Mouse (Mus musculus): ENCODE results near the gene Nlgn2. TPM values are rescaled to one million over a fixed set of nuclear protein-coding genes. Genes with fewer than 3 reads are reported as not detected.

Gene Nlgn2
- polyA plus RNA-seq, 1 experiment = 1.1 TPM

GRCm38 (mm10) chr11:69846198-69846680 is 8.7 kb upstream of the Nlgn2 start, which contains the start of gene Plscr3:
Plscr3 (plus strand) TSS chr11:69846376.
- no peak for TF ChIP-seq GATA1 (IDR thresholded peaks at IDR 0.05; ENCODE audit: low read length)

GRCm38 (mm10) chr11:69838714-69839104 is 1.1 kb upstream of the Nlgn2 start:
- no peak for TF ChIP-seq GATA1 (IDR thresholded peaks at IDR 0.05; ENCODE audit: low read length)

- no peak for TF ChIP-seq GATA1 (IDR thresholded peaks at IDR 0.05; ENCODE audit: low read length)
These were observed 549 bp upstream of the Nlgn2 start, which contains the start of gene Tmem256 for GRCm38 (mm10) chr11:69837952-69838713. Tmem256 (plus strand) TSS chr11:69838514.

- TF ChIP-seq GATA1 (IDR thresholded peaks at IDR 0.05; ENCODE audit: low read length) = no peak
These were observed 644 bp downstream of the Nlgn2 start for GRCm38 (mm10) chr11:69836703-69837576.

- no peak for TF ChIP-seq GATA1 (IDR thresholded peaks at IDR 0.05; ENCODE audit: low read length)
These were observed 1.6 kb downstream of the Nlgn2 start for GRCm38 (mm10) chr11:69835966-69836335.

- no peak for TF ChIP-seq GATA1 (IDR thresholded peaks at IDR 0.05; ENCODE audit: low read length)
These were observed 2.1 kb downstream of the Nlgn2 start for GRCm38 (mm10) chr11:69835326-69835965.

GRCm38 (mm10) chr11:69834001-69834549 is 3.5 kb downstream of the Nlgn2 start:
- no peak for TF ChIP-seq GATA1 (IDR thresholded peaks at IDR 0.05; ENCODE audit: low read length)

GRCm38 (mm10) chr11:69833554-69833953 is 4.0 kb downstream of the Nlgn2 start:
- TF ChIP-seq GATA1 (IDR thresholded peaks at IDR 0.05; ENCODE audit: low read length) = no peak

- TF ChIP-seq GATA1 (IDR thresholded peaks at IDR 0.05; ENCODE audit: low read length) = no peak
These were observed 8.8 kb downstream of the Nlgn2 start for GRCm38 (mm10) chr11:69828832-69829231.

- TF ChIP-seq GATA1 (IDR thresholded peaks at IDR 0.05; ENCODE audit: low read length) = no peak
These were observed 14.1 kb downstream of the Nlgn2 start for GRCm38 (mm10) chr11:69823456-69823855.

GRCm38 (mm10) chr11:69822080-69822479 is 15.5 kb downstream of the Nlgn2 start, which contains the start of gene Spem1:
Spem1 (minus strand) TSS chr11:69822180.
- TF ChIP-seq GATA1 (IDR thresholded peaks at IDR 0.05; ENCODE audit: low read length) = no peak

- TF ChIP-seq GATA1 (IDR thresholded peaks at IDR 0.05; ENCODE audit: low read length) = no peak
These were observed 18.7 kb downstream of the Nlgn2 start for GRCm38 (mm10) chr11:69818871-69819270.

- TF ChIP-seq GATA1 (IDR thresholded peaks at IDR 0.05; ENCODE audit: low read length) = no peak
These were observed 19.2 kb downstream of the Nlgn2 start, which contains the start of gene Spem2 for GRCm38 (mm10) chr11:69818365-69818764. Spem2 (minus strand) TSS chr11:69818465.

- TF ChIP-seq GATA1 (IDR thresholded peaks at IDR 0.05; ENCODE audit: low read length) = no peak
These were observed 21.1 kb downstream of the Nlgn2 start for GRCm38 (mm10) chr11:69816520-69816919.

GRCm38 (mm10) chr11:69815155-69815554 is 22.4 kb downstream of the Nlgn2 start, which contains the start of gene Gm39566:
Gm39566 (minus strand) TSS chr11:69815298.
- no peak for TF ChIP-seq GATA1 (IDR thresholded peaks at IDR 0.05; ENCODE audit: low read length)
